Mouse (Mus musculus) ZHBTc4 (cell line): ENCODE results near the gene Tnfsf4.

Experiments used
- DNase-seq: peaks from one replicate; pipeline ENCODE4 v3.0.0-alpha.2; 2011; ENCODE audit warnings: low read depth, low spot score

Gene Tnfsf4

DNA sequence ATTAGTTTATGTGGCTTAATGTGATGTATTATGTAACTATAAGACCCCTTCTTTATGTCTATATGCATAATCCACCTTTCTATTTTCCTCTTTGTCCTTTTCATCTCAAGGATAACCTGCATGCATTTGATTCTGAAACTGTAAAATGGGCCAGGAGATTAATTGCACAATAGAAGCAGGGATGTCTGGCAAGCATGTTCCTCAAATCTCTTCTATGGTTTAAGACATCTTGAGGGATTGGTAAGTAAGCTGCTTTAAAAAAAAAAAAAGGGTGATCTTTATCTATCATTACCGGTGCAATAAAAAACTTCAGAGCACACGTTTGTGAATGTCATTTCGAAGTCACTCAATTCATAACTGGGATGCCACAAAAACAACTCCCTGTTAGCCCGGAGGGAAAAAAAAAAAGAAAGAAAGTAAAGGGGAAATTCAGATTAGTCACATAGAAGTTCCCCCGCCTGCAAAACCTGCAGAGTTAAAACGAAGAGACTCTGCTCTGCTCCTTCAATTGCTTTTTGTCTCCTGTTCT, at the start of gene Tnfsf4:
Tnfsf4 (plus strand) TSS at position 479 of the 529 bp plus-strand sequence.
- no peak for DNase-seq

DNA sequence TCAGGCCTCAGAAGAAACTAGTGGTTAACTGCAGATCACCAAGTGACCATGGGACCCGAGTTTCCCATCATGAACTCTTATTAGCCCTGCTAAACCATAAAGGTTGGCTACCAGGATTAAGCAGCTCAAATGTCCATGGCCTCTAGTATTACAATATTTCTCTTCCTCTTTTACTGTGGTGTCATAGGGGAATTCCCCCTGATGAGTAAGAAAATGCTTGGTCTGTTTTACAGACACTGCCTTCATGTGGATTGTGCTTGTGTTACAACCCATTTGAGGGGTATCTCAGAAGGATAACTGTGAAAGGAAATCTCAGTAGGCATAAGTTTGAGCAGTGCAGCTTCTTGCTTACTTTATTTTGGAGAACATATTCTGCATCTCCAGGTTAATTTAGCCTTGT, 44.2 kb upstream of the Tnfsf4 start:
- DNase-seq: no peak

DNA sequence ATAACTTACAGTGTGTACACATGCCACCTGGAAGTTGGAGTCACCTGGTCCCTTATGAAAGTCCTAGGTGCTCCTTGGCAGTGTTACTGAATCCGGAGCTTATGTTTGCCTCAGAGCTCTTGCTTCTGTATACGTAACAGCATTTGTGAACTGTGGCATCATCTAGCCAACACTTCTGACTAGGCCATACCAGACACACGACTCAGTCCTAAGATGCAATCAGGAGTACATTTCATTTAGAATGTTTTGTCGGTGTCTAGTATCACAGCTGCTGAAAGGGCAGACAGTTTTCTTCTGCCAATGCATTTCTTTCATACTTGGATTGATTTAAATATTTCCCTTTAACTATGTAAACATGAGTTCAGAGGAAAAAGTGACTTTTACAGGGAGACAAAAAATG, 30.2 kb upstream of the Tnfsf4 start:
- no peak for DNase-seq

DNA sequence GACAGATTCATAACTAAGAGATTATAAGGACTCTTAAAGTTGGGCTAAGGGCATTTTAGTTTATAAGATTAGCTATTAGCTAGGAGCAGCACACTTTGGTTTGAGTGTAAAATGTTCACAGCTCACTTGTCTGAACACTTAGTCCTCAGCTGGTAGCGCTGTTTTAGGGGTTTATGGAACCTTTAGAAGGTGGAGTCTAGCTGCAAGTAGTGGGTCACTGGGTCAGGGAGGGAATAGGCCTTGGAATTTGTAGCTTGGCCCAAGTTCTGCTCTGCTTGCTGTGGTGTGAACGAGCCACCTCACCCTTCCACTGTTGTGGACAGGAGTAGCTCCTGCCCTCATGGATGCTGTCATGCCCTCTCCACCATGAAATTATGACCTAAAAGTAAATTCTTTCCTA, 23.3 kb upstream of the Tnfsf4 start:
- no peak for DNase-seq

DNA sequence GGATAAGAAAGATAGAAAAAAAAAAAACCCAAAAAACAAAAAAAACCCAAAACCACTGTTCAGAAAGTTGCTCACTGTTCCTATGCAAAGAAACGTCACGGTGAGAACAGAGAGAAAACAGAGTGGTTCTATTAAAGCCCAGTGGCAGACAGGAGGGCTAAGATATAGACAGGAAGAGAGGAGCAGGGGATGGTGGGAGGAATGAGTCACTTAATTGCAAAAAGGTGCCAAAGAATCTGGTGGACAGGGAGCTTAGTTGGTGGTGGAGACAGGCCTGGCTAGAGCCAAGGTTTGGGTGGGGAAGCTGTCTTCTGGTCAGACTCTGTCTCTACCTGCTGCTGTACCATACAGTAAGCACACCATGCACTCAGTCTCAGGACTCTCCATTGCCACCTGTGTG, 19.3 kb upstream of the Tnfsf4 start:
- DNase-seq: no peak

GRCm38 (mm10) chr1:161378571-161378970, 16.6 kb upstream of the Tnfsf4 start:
- no peak for DNase-seq

DNA sequence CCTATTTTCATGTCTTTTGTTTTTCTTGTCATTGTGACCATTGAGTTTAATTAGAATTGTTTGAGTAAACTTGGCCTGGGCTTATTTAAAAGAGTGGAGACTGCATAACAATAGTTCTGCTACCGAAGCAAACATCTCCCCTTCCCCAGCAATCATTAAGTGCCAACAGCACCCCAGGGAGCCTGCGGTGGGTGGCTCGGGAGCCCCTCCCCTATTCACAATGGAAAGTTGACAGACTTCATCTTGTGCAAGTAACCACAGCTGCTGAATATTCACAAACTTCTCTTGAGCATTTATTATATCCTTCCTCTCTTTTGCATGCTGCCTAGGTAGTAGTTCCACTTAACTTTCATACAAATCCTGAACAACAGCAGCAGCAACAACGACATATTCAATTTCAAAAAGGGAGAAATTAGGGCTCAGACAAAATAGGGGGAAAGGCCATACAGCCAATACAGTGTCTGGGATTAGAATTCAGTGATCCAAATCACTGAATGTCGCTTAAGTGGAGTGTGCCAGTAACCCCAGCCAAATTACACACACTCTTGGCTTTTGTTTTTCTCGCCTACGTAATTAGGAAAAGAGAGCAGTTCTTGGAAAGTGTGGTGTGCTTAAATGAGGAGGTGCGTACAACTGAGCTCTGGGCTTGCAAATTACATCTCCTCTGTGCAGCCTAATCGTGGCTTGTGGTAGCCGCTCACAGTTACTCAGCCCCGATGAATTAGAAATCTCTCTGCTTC, 15.4 kb upstream of the Tnfsf4 start:
- DNase-seq: peak; percentile 16

- DNase-seq: no peak
Observed at GRCm38 (mm10) chr1:161380425-161380780, 14.8 kb upstream of the Tnfsf4 start.

DNA sequence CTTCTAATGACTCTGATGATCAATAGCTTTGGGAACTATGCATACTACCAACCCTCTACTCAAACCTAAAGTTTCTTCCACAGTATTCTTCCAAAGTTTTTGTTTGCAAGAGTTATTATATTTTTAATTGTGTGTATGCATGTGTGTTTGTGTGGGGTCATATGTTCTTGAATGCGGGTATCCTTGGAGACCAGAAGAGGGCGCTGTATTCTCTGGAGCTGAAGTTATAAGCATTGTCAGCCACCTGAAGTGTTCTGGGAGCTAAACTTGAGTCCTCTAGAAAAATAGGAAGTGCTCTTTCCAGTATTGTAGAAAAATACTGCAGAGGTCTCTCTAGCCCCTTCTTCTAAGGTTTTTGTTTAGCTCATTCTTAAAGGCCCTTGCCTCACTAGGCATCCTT, 5.1 kb upstream of the Tnfsf4 start:
- DNase-seq: peak; percentile 27

DNA sequence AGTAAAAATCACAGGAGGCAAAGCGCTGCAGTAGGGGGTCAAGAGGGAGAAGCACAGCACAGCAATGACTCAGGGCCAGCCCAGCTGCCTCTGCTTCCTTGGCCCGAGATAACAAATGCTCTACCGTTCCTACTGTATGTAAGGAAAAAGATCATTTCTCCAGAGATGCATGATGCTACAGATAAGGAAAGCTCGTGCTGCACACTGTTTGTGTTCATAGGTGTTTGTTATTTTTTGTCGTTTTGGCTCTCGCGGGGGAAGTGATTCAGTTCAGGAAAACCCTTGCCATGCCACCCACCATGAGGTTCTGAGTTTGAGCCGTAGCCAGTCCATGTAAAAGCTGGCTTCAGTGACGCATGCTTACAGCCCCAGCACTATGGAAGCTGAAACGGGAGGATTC, 2.3 kb upstream of the Tnfsf4 start:
- DNase-seq: no peak

DNA sequence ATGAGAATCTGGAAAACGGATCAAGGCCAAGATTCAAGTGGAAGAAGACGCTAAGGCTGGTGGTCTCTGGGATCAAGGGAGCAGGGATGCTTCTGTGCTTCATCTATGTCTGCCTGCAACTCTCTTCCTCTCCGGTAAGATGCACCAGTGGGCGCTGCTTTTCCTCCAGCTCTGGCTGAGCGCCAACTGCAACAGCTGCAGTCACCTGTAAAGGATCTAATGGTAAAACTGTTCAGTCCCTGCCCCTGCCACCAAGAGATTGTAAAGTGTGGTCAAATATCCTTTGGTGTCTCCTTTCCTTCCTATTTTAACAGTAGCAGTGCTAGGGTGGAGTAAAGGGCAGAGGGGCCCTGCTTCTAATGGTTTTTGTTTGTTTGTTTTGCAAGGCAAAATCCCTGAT, 401 bp downstream of the Tnfsf4 start:
- DNase-seq: no peak

DNA sequence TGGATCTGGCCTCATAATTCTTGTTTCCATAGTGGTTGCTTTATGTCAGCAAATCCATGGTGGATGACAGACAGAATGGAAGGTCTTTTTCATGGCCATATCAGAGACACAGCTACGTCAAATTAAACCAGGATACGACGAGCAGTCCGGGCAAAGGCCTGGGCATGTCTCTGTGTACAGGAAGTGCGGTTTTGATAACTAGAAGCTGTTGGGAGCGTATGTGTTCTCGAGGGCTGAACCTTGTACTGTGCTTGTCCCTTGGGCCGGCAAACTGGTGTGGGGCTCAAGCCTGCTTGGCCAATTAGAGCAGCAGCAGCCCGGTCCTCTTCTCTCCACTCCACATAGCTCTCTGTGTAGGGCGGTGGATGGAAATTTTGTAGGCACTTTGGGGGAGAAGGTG, 1.1 kb downstream of the Tnfsf4 start:
- DNase-seq: no peak

GRCm38 (mm10) chr1:161400126-161400525, 4.9 kb downstream of the Tnfsf4 start:
- peak; percentile 40 for DNase-seq

- DNase-seq: no peak
Observed at GRCm38 (mm10) chr1:161403061-161403460, 7.9 kb downstream of the Tnfsf4 start.

DNA sequence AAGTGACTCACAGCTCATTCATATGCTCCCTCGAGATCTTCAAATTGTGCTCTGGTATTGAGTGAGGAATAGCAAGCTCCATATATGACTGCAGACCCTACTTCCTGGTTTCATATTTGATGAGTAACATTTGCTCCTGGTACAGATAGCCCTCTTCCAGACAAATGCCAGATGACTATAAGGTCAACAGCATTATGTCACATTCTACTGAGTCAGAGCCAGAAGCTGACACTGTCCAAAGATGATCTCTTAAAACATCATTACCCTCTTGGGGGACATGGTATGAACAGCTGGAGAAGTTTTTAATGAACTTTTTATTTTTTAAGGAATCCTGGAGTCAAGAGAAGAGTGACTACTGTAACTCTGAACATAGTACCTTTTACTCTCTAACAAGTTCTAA, 11.3 kb downstream of the Tnfsf4 start:
- no peak for DNase-seq

DNA sequence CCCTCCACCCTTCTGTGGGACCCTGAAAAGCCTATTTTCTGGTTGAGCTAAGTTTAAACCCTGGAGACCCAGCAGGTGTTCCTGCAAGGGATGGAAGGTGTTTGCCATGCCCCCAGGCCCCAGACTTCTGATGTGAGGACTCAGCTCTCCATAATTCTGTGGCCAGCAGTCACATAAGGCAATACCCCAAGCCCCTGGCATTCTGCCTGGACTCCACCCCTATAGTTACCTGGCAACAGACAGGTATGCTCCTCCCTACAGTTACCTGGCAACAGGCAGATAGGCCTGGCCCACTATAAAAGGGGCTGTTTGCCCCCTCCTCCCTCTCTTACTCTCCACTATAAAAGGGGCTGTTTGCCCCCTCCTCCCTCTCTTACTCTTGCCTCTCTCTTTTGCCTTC, 24.7 kb downstream of the Tnfsf4 start:
- no peak for DNase-seq

DNA sequence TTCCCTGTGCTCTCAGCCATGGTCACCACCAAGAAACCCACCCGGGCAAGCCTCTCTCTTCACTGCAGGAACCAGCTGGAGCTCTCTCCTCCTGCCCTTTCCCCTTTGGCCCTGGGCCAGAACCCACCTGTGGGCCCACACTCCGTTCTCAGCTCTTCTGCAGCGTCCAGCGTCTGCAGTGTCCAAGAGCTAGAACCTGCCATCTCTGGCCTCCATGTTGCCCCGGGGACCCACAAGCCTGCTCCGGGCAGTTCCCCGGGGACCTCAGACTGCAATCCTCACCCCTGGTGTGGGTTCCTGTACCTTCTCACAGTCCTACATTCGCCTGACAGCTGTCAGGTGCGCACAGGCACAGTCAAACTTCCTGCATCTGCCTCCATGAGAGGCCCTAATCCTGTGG, 25.4 kb downstream of the Tnfsf4 start:
- no peak for DNase-seq

DNA sequence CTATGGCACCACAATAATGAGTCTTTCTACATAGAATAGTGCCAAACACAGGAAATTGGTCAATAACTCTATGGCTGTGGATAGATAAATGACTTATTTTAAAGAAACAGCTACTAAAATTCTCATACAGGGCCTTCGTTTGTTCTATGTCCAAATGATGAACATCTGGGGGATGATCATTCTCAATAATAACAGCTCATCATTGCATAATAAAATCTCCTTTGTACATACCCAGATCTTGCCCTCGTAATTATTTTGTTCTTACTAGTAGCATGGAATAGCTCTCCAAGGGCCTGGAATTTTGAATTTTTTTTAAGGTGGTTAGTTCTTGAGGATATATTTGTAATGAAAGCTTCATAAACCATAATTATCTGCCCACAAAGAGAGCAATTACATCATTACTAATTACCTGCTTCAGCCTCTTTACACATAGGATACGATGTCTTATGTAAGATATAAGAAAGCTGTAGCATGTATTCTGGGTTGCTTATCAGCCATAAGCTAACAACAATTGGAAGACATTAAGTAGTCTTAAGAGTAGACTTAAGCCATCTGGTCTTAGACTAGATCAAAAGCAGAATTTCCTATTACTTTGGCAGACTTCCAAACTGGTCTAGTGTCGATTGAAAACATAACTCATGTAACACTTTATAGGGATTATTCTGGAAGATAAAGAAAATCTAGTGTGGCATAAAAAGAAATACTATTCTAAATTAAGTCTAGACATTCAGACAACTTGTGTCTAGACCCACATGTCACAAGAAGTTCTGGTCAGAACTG, 31.3 kb downstream of the Tnfsf4 start:
- DNase-seq: no peak

GRCm38 (mm10) chr1:161427057-161427311, 31.8 kb downstream of the Tnfsf4 start:
- DNase-seq: no peak

DNA sequence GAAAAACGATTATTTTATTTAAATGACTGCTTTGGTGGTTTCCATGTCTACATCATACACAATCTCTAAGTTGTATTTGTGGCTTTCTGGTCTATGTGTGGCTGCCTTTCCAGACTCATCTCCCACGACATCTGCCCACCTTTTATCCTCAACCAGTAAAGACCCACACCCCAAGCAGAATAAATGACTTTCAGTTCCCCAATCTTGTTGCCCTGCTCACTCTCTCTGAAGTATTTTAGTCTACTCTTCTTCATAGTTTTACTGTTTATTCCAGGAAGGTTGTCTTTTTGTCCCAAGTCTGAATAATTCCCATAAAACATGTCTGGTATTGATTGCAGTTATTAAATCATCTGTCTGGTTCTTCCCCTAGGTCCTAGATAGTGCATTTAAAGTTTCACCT, 40.6 kb downstream of the Tnfsf4 start:
- DNase-seq: no peak

- no peak for DNase-seq
Observed at GRCm38 (mm10) chr1:161436503-161436902, 41.3 kb downstream of the Tnfsf4 start.

DNA sequence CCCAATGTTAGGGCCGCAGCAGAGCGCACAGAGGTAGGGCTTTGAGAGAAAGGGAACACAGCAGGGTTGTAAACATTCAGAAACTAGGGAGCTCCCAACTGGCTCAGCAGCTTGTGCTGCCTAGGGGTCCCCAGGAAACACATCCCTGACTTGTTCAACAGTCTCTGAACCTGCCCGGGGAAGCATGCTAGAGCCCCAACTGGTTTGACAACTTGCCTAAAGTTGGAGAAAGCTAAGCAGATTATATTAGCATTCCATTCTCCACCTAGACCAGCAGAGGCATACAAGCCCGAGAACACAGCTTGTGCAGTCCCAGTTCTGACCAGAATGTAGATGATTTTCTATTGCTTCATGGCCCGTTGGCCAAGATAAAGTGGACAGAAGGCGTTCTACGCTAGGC, 49.6 kb downstream of the Tnfsf4 start:
- DNase-seq: no peak

GRCm38 (mm10) chr1:161451683-161452245, 56.6 kb downstream of the Tnfsf4 start:
- peak; percentile 4 for DNase-seq
